Mouse (Mus musculus) adrenal gland, adult (tissue): ENCODE measurements at regions not wholly inside any gene's neighbourhood (a gene's known extent, or its start where the extent isn't known, plus 50 kb on each side); places are given as distances from the start of the nearest gene placed in this dataset.
A peak's percentile ranks its signal among the peaks of the same experiment; 100 is the strongest.

Source experiments
- DNase-seq, 2 experiments: peaks; one replicate each; pipeline ENCODE4 v3.0.0; 2022 to 2023; ENCODE audit warnings: low spot score in 1 of 2; ENCODE audit not compliant: inconsistent age in 2 of 2

GRCm38 (mm10) chr2:166408806-166409205 lies 253.3 kb upstream of the Sulf2 start:
- no peak for DNase-seq

GRCm38 (mm10) chr2:166408009-166408408 lies 252.5 kb upstream of the Sulf2 start:
- no peak for DNase-seq

GRCm38 (mm10) chr2:166406826-166407225 lies 251.4 kb upstream of the Sulf2 start:
- DNase-seq: no peak

- peak; percentile 60 to 83 for DNase-seq
Measured at GRCm38 (mm10) chr2:166403319-166403718, 247.9 kb upstream of the Sulf2 start.

GRCm38 (mm10) chr2:166401860-166402259 lies 246.4 kb upstream of the Sulf2 start:
- DNase-seq: no peak

- DNase-seq: peak; percentile 20 to 41
Measured at GRCm38 (mm10) chr2:166400304-166400703, 244.8 kb upstream of the Sulf2 start.

- DNase-seq: peak; percentile 83 to 89
Measured at GRCm38 (mm10) chr2:166399140-166399830, 243.8 kb upstream of the Sulf2 start.

GRCm38 (mm10) chr2:166398774-166399139 lies 243.3 kb upstream of the Sulf2 start:
- peak in 1 of 2 experiments; percentile 39 for DNase-seq

GRCm38 (mm10) chr2:166398156-166398555 lies 242.7 kb upstream of the Sulf2 start:
- no peak for DNase-seq

GRCm38 (mm10) chr2:166394666-166395065 lies 239.2 kb upstream of the Sulf2 start:
- DNase-seq: no peak

- peak in 1 of 2 experiments; percentile 50 for DNase-seq
Measured at GRCm38 (mm10) chr2:166391176-166391575, 235.7 kb upstream of the Sulf2 start.

GRCm38 (mm10) chr2:166388050-166388449 lies 232.6 kb upstream of the Sulf2 start:
- no peak for DNase-seq

GRCm38 (mm10) chr2:166386817-166387216 lies 231.4 kb upstream of the Sulf2 start:
- DNase-seq: no peak

- DNase-seq: no peak
Measured at GRCm38 (mm10) chr2:166384583-166384982, 229.1 kb upstream of the Sulf2 start.

- DNase-seq: peak in 1 of 2 experiments; percentile 50
Measured at GRCm38 (mm10) chr2:166383356-166383755, 227.9 kb upstream of the Sulf2 start.

- DNase-seq: no peak
Measured at GRCm38 (mm10) chr2:166382180-166382579, 226.7 kb upstream of the Sulf2 start.

GRCm38 (mm10) chr2:166380854-166381253 lies 225.4 kb upstream of the Sulf2 start:
- peak; percentile 65 to 70 for DNase-seq

- no peak for DNase-seq
Measured at GRCm38 (mm10) chr2:166378325-166378724, 222.9 kb upstream of the Sulf2 start.

GRCm38 (mm10) chr2:166377329-166377728 lies 221.9 kb upstream of the Sulf2 start:
- peak in 1 of 2 experiments; percentile 33 for DNase-seq

- no peak for DNase-seq
Measured at GRCm38 (mm10) chr2:166375639-166376038, 220.2 kb upstream of the Sulf2 start.

GRCm38 (mm10) chr2:166370776-166371175 lies 215.3 kb upstream of the Sulf2 start:
- no peak for DNase-seq

- no peak for DNase-seq
Measured at GRCm38 (mm10) chr2:166361645-166362044, 206.2 kb upstream of the Sulf2 start.

- DNase-seq: no peak
Measured at GRCm38 (mm10) chr2:166360786-166361185, 205.3 kb upstream of the Sulf2 start.
